12 mouse cellular contexts compared by ENCODE assay signal in the genomic region with DNA sequence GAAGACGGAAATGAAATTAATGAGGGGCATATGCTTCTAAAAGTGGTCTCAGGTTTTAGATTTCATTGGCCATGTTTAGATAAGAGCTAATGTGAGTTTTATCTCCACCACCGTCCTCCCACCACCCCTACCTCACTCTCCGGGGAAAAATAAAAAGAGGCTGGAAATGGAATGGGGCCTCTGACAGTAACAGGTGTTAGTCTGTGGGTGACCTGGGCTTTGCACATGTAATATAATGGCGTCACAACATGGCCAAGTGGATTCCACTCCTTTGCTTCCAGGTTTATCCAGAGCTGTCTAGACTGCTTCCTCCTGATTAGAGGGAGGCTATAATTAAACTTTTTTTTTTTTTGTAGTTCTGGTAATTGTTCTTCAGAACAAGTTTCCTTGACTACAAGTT. TPM values are rescaled to one million over a fixed set of nuclear protein-coding genes. Genes with fewer than 3 reads are reported as not detected.
DNase-seq lines count a peak whose midpoint lies in the region; ATAC-seq and TF ChIP-seq lines count a peak whose summit lies in the region.
"Had no signal": no experiment of that assay in that cellular context is flagged by ENCODE, and none has a peak within 500 bp of the region (broad histone marks: within the 10 kb centered on the region; RNA-seq: fewer than 3 reads in every experiment).

No protein-coding gene starts in this region.

- H3K36me3 ChIP-seq in heart, embryonic 11.5 days (ENCODE audit: control insufficient read depth, insufficient read depth, low read length), result peaks cover 8% of the 10 kb centered on the region; the same call in 1 of the 2 replicates
- H3K36me3 ChIP-seq in liver, embryonic 15.5 days (replicated peaks), result no peaks in the 10 kb centered on the region
- no peaks in the 10 kb centered on the region for H3K36me3 ChIP-seq in liver, embryonic 12.5 days
- no peaks in the 10 kb centered on the region for H3K36me3 ChIP-seq in hindbrain, embryonic 15.5 days
- H3K36me3 ChIP-seq in small intestine, adult 2 months (ENCODE audit: control insufficient read depth, insufficient read depth, low read length), result peaks cover 1% of the 10 kb centered on the region; the same call in 1 of the 2 replicates

- intact Hi-C loops in heart, postnatal 14 days (cut with DNase I), result loop anchor here (2.0 to 5.0 kb wide), 3 partner anchors 99 to 140 kb away; no protein-coding TSS in a partner anchor

- no peaks in the 10 kb centered on the region for H3K9me3 ChIP-seq in heart, embryonic 11.5 days (replicated peaks; ENCODE audit: control insufficient read depth, low read length)
- no peaks in the 10 kb centered on the region for H3K9me3 ChIP-seq in liver, embryonic 15.5 days (replicated peaks)
- H3K9me3 ChIP-seq in liver, embryonic 12.5 days (replicated peaks), result no peaks in the 10 kb centered on the region
- H3K9me3 ChIP-seq in hindbrain, embryonic 15.5 days, result no peaks in the 10 kb centered on the region

- 19% methylated on average over 4 of the region's 4 CpGs for WGBS in heart, embryonic 11.5 days (ENCODE audit: insufficient replicate concordance)
- WGBS in liver, embryonic 15.5 days (ENCODE audit: insufficient replicate concordance), result 45% methylated on average over 4 of the region's 4 CpGs
- WGBS in liver, embryonic 12.5 days (ENCODE audit: insufficient replicate concordance), result 43% methylated on average over 4 of the region's 4 CpGs
- WGBS in hindbrain, embryonic 15.5 days, result 74% methylated on average over 4 of the region's 4 CpGs
- WGBS in small intestine, adult 2 months, result 35% methylated on average over 4 of the region's 4 CpGs

- H3K4me2 ChIP-seq in heart, embryonic 11.5 days, result peak overlapping the region; percentile 78
- H3K4me2 ChIP-seq in liver, embryonic 15.5 days, result 0 out of 2 replicates have a peak overlapping the region, but pooled peaks have one; percentile 55
- H3K4me2 ChIP-seq in liver, embryonic 12.5 days, result no peak overlapping the region
- H3K4me2 ChIP-seq in hindbrain, embryonic 15.5 days, result peak overlapping the region; percentile 93

- 0 out of 2 replicates have a peak overlapping the region, but pooled peaks have one; percentile 10 for H3K27ac ChIP-seq in heart, embryonic 11.5 days (ENCODE audit: low read depth, low read length)
- no peak overlapping the region for H3K27ac ChIP-seq in liver, embryonic 15.5 days (replicated peaks)
- no peak overlapping the region for H3K27ac ChIP-seq in liver, embryonic 12.5 days
- no peak overlapping the region for H3K27ac ChIP-seq in hindbrain, embryonic 15.5 days (replicated peaks)
- H3K27ac ChIP-seq in small intestine, adult 2 months (ENCODE audit: insufficient read depth, low read depth, low read length), result peak overlapping the region; percentile 76

- ATAC-seq in heart, embryonic 11.5 days (replicated peaks; ENCODE audit: insufficient number of reproducible peaks, low FRiP score, low TSS enrichment), result no peak
- ATAC-seq in liver, embryonic 15.5 days (ENCODE audit: insufficient read depth), result no peak
- ATAC-seq in liver, embryonic 12.5 days, result no peak
- no peak for ATAC-seq in hindbrain, embryonic 15.5 days (ENCODE audit: low FRiP score, low read depth)

- no peak for TF ChIP-seq CTCF in small intestine, adult 2 months (IDR thresholded peaks at IDR 0.05; ENCODE audit: extremely low read depth, insufficient read length, insufficient replicate concordance, low read depth, low read length)

- H3K27me3 ChIP-seq in heart, embryonic 11.5 days (ENCODE audit: control insufficient read depth, insufficient read depth, low read length), result no peaks in the 10 kb centered on the region
- H3K27me3 ChIP-seq in liver, embryonic 15.5 days, result peaks cover 47% of the 10 kb centered on the region
- peaks cover 62% of the 10 kb centered on the region for H3K27me3 ChIP-seq in liver, embryonic 12.5 days (replicated peaks)
- H3K27me3 ChIP-seq in hindbrain, embryonic 15.5 days, result peaks cover 42% of the 10 kb centered on the region
- peaks cover 14% of the 10 kb centered on the region for H3K27me3 ChIP-seq in small intestine, adult 2 months (ENCODE audit: control insufficient read depth, insufficient read depth, low read length)

- H3K9ac ChIP-seq in heart, embryonic 11.5 days (ENCODE audit: low read depth, low read length), result no peak overlapping the region
- H3K9ac ChIP-seq in liver, embryonic 15.5 days, result no peak overlapping the region
- no peak overlapping the region for H3K9ac ChIP-seq in liver, embryonic 12.5 days
- H3K9ac ChIP-seq in hindbrain, embryonic 15.5 days, result no peak overlapping the region

- no peak for TF ChIP-seq POLR2A in small intestine, adult 2 months (IDR thresholded peaks at IDR 0.05; ENCODE audit: low read depth, low read length)

- H3K4me3 ChIP-seq in heart, embryonic 11.5 days (ENCODE audit: low read depth, low read length), result peak overlapping the region; percentile 88
- H3K4me3 ChIP-seq in liver, embryonic 15.5 days (replicated peaks), result no peak overlapping the region
- no peak overlapping the region for H3K4me3 ChIP-seq in liver, embryonic 12.5 days
- no peak overlapping the region for H3K4me3 ChIP-seq in hindbrain, embryonic 15.5 days
- no peak overlapping the region for H3K4me3 ChIP-seq in small intestine, adult 2 months (ENCODE audit: low read depth, low read length)

- DNase-seq in heart, postnatal 14 days, result no peak
- no peak for DNase-seq in spleen, postnatal 4 days (ENCODE audit: low spot score in 2 of 2)
- no peak for DNase-seq in thymus, postnatal 25 days

- H3K4me1 ChIP-seq in heart, embryonic 11.5 days (ENCODE audit: control insufficient read depth, insufficient read depth, low read length), result peaks cover 62% of the 10 kb centered on the region
- H3K4me1 ChIP-seq in liver, embryonic 15.5 days (replicated peaks), result no peaks in the 10 kb centered on the region; the same call in 1 of the 2 replicates
- H3K4me1 ChIP-seq in liver, embryonic 12.5 days, result peaks cover 11% of the 10 kb centered on the region; the same call in 1 of the 2 replicates
- peaks cover 21% of the 10 kb centered on the region for H3K4me1 ChIP-seq in hindbrain, embryonic 15.5 days (replicated peaks)
- H3K4me1 ChIP-seq in small intestine, adult 2 months (ENCODE audit: control insufficient read depth, insufficient read depth, insufficient read length, low read length), result no peaks in the 10 kb centered on the region

RNA-seq across cellular contexts. Expression of gene Lamb1, which starts 2.3 kb away (rescaled TPM):
- polyA plus RNA-seq in heart, embryonic 11.5 days (2014; fragmentation: Nextera tagmentation; extraction: Ambion mirVana), result 67.4 and 92.3 TPM in 2 replicates
- 100 to 1,000 TPM; 158 to 162 TPM for total RNA-seq in heart, postnatal 14 days (2021)
- polyA plus RNA-seq in liver, embryonic 15.5 days (2015; fragmentation: Nextera tagmentation; extraction: Ambion mirVana), result 3.8 and 4.0 TPM in 2 replicates
- polyA plus RNA-seq in liver, embryonic 12.5 days (2016; fragmentation: Nextera tagmentation; extraction: Ambion mirVana), result 8.3 and 8.6 TPM in 2 replicates
- 18.4 and 19.8 TPM in 2 replicates for polyA plus RNA-seq in hindbrain, embryonic 15.5 days (2015; fragmentation: Nextera tagmentation; extraction: Ambion mirVana)
- 11.3 and 23.8 TPM in 2 replicates for polyA plus RNA-seq in small intestine, adult 2 months (2012; rRNA removed)

RNA-seq across cellular contexts. Expression of gene Gm6993, which starts 26.8 kb away (rescaled TPM):
- not detected in 2 replicates for polyA plus RNA-seq in heart, embryonic 11.5 days (2014; fragmentation: Nextera tagmentation; extraction: Ambion mirVana)
- not detected for total RNA-seq in heart, postnatal 14 days (2021)
- polyA plus RNA-seq in liver, embryonic 15.5 days (2015; fragmentation: Nextera tagmentation; extraction: Ambion mirVana), result not detected in 2 replicates
- polyA plus RNA-seq in liver, embryonic 12.5 days (2016; fragmentation: Nextera tagmentation; extraction: Ambion mirVana), result not detected in 2 replicates
- not detected in 2 replicates for polyA plus RNA-seq in hindbrain, embryonic 15.5 days (2015; fragmentation: Nextera tagmentation; extraction: Ambion mirVana)
- not detected in 2 replicates for polyA plus RNA-seq in small intestine, adult 2 months (2012; rRNA removed)
- total RNA-seq: gastrocnemius, postnatal 25 days; layer of hippocampus, postnatal 14 days; megakaryocyte, adult 5-6 weeks had no signal
- polyA plus RNA-seq: brain, embryonic 14.5 days had no signal

Comparison
In these comparisons a context has a peak if more than half of its experiments do, and no peak if none do; other contexts are left out.
1. H3K27ac ChIP-seq: peak in heart, embryonic 11.5 days (single experiment) and small intestine, adult 2 months (single experiment); none in liver, embryonic 15.5 days (single experiment), liver, embryonic 12.5 days (single experiment) and hindbrain, embryonic 15.5 days (single experiment).